Mouse (Mus musculus) forebrain, postnatal 0 days (tissue): Measurements from ENCODE around the gene Ptbp3. TPM values are rescaled to one million over a fixed set of nuclear protein-coding genes. Genes with fewer than 3 reads are reported as not detected.
A peak's percentile ranks its signal among the peaks of the same experiment; 100 is the strongest.

Experiments
- ATAC-seq: fragments of 200-750 bp; cut with Nextera tagmentation; 2 replicates; pipeline ENCODE4 v1.8.0; 2017; ENCODE audit warnings: mild to moderate bottlenecking, moderate library complexity
- DNase-seq: peaks from one replicate; pipeline ENCODE4 v3.0.0-alpha.2; 2015
- H3K27ac ChIP-seq: fragments of 300-500 bp; sonication (generic); 2 replicates; pipeline ENCODE4 v1.5.1; 2014; ENCODE audit warnings: low read depth, mild to moderate bottlenecking, antibody characterized with exemption, low read length, moderate library complexity, mixed read lengths
- H3K27me3 ChIP-seq: fragments of 300-500 bp; sonication (generic); 2 replicates; pipeline ENCODE4 v1.6.1; 2014; ENCODE audit warnings: mild to moderate bottlenecking, low read length, mixed read lengths; ENCODE audit not compliant: insufficient read depth
- H3K36me3 ChIP-seq: fragments of 300-500 bp; sonication (generic); 2 replicates; pipeline ENCODE4 v1.6.1; 2014; ENCODE audit warnings: mild to moderate bottlenecking, moderate library complexity; ENCODE audit not compliant: insufficient read depth
- H3K4me1 ChIP-seq: fragments of 300-500 bp; sonication (generic); 2 replicates; pipeline ENCODE4 v1.6.1; 2014; ENCODE audit warnings: antibody characterized with exemption; ENCODE audit not compliant: insufficient read depth
- H3K4me2 ChIP-seq: fragments of 300-500 bp; sonication (generic); 2 replicates; pipeline ENCODE4 v1.6.1; 2014; ENCODE audit warnings: low read depth, mild to moderate bottlenecking, moderate library complexity
- H3K4me3 ChIP-seq: fragments of 300-500 bp; sonication (generic); 2 replicates; pipeline ENCODE4 v1.5.1; 2014; ENCODE audit warnings: low read depth, low read length, mixed read lengths
- H3K9ac ChIP-seq: fragments of 300-500 bp; sonication (generic); 2 replicates; pipeline ENCODE4 v1.6.1; 2014; ENCODE audit warnings: mild to moderate bottlenecking
- H3K9me3 ChIP-seq: fragments of 300-500 bp; sonication (generic); 2 replicates; pipeline ENCODE4 v1.6.1; 2016; ENCODE audit warnings: low read length
- CTCF ChIP-seq: sonication (generic); IDR thresholded peaks from 2 replicates; pipeline ENCODE4 v1.5.1; 2016; ENCODE audit warnings: antibody characterized with exemption, control low read depth, low read depth
- WGBS: fragments of 180-500 bp; shearing (Covaris S2); extraction: QIAGEN DNeasy Blood & Tissue Kit; methylation state at CpG from one replicate; pipeline ENCODE4 v1.1.7; 2014; 5-methylcytosine and 5-hydroxymethylcytosine counted together
- polyA plus RNA-seq: library from polyadenylated mRNA; unstranded; fragments of >200 nt; fragmentation: Nextera tagmentation; extraction: Ambion mirVana; gene quantifications from 2 replicates; pipeline ENCODE4 v1.2.1, GENCODE M21; 2015
- total RNA-seq: library from RNA; depleted of rRNA; stranded (reverse); fragments of >200 nt; gene quantifications from 2 replicates; pipeline ENCODE4 v1.2.3, GENCODE M21; 2014

Gene Ptbp3
- total and polyA plus RNA-seq, 2 experiments from 2014 or later = 10.9 to 33.7 TPM

DNA sequence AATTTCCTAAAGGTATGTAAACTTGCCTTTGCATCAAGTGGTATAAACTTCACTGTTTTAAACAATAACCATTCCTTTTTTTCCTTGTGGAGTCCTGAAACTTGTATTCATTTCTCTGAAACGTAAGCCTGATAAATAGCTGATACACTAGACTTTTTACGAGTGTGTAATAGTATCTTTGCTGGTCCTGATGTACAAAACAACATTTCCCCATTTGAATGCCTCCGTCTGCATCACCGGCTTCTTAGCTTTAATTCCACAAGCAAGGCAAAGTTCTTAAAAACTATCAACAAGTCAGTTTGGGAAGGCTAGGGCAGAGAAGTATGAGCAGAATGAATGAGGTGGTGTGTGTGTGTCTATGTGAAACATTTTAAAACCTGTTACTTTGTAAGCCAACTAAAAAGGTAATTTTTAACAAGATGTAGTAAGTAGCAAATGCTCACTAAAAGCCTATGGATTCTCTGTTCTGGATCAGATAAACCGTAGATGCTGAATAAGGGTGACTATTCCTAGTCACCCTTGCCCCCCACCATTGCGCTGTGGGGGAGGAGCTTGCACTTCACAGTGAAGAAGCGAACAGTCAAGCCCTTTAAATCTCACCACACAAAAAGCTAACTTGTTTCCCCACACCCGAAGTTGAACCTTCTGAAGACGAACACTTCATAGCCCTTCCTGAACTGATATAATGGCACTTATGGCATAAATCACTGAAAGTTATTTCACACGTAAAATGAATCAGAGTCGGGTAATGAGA, 1.9 kb downstream of the Ptbp3 start:
- no peak overlapping the region for H3K27ac ChIP-seq
- ATAC-seq = no peak
- no peaks in the 10 kb centered on the region for H3K27me3 ChIP-seq
- no peak for TF ChIP-seq CTCF
- H3K4me3 ChIP-seq = peak overlapping the region; percentile 92
- peak; percentile 3 for DNase-seq
- H3K9me3 ChIP-seq = no peaks in the 10 kb centered on the region
- H3K9ac ChIP-seq = no peak overlapping the region
- 34% methylated on average over 11 of the region's 11 CpGs for WGBS
- H3K4me2 ChIP-seq = peak overlapping the region; percentile 93
- H3K4me1 ChIP-seq = no peaks in the 10 kb centered on the region; the same call in 1 of the 2 replicates
- no peaks in the 10 kb centered on the region for H3K36me3 ChIP-seq

DNA sequence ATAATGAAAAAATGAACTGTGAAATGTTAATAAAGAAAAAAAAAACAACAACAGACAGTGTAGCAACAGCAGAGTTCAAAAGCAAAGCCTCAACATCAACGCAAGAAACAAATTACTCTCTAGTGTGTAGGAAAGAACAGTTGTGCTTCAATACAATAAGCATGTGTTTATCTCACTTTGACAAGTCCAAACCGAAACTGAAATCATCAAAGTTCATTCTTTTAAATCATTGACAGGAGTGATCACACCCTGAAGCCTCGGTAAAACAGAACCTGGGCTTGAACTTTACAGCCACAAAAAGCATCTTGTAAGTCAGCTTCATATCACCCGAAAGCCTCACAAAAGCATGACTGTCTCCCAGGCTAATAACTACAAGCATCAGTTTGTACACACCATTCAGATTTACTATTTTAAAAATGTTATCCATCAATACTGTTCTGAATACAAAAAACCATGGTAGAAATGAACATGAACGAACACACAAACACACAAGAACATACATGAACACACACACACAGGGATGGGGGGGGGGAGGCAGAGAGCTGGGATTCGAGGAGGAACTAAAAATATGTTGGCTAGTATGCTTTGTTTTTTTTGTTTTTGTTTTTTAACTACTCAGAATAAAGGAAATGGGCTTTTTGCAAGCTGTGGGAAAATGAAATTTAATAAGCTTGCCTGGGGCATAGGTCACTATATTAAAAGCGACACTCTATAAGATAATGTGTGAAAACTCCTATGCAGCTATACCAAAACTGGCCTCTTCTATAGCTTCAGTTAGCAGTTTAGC, 2.7 kb downstream of the Ptbp3 start:
- no peak overlapping the region for H3K27ac ChIP-seq
- no peak for TF ChIP-seq CTCF
- H3K27me3 ChIP-seq = no peaks in the 10 kb centered on the region
- peak overlapping the region; percentile 1; the same call in 1 of the 2 replicates for H3K4me2 ChIP-seq
- no peak overlapping the region for H3K9ac ChIP-seq
- ATAC-seq (no peak), DNase-seq (no peak)
- no peak overlapping the region for H3K4me3 ChIP-seq
- H3K4me1 ChIP-seq = no peaks in the 10 kb centered on the region; the same call in 1 of the 2 replicates
- 68% methylated on average over 7 of the region's 7 CpGs for WGBS
- H3K36me3 ChIP-seq = no peaks in the 10 kb centered on the region
- no peaks in the 10 kb centered on the region for H3K9me3 ChIP-seq

DNA sequence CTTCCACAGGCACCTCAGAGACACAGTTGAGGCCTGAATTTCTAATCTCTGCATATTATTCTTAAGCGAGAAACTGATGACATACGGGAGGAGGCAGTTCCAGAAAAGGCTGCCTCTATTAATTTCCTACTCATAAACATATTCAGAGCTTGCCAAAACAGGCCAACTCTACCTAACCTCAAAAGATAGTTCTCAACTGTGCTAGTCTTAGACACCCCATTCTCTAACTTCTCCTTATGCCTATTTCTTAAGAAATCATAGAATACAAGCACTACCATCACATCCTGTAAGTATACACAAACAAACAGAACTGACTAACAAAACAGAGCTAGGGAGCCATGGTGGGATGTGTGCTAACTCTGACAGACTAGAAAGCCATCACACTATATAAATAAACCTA, 4.5 kb downstream of the Ptbp3 start:
- no peaks in the 10 kb centered on the region for H3K9me3 ChIP-seq
- WGBS = 67% methylated on average over 2 of the region's 2 CpGs
- H3K4me1 ChIP-seq = no peaks in the 10 kb centered on the region; the same call in 1 of the 2 replicates
- no peak overlapping the region for H3K4me2 ChIP-seq
- no peak overlapping the region for H3K4me3 ChIP-seq
- H3K9ac ChIP-seq = no peak overlapping the region
- H3K36me3 ChIP-seq = no peaks in the 10 kb centered on the region
- TF ChIP-seq CTCF = no peak
- ATAC-seq = no peak
- H3K27me3 ChIP-seq = no peaks in the 10 kb centered on the region
- no peak overlapping the region for H3K27ac ChIP-seq
- no peak for DNase-seq

DNA sequence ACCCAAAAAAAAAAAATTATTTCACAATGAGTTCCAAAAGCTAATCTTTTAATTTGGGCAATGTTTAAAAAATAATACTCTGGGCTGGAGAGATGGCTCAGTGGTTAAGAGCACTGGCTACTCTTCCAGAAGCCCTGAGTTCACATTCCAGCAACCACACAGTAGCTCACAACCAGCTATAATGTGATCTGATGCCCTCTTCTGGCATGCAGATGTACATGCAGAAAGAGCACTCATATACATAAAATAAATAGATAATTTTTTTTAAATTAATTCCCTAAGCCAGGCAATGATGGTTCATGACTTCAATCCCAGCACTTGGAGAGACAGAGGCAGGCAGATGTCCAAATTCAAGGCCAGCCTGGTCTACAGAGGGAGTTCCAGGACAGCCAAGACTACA, 6.2 kb downstream of the Ptbp3 start:
- Histone ChIP-seq H3K9ac (no peak overlapping the region), H3K27ac (no peak overlapping the region), H3K36me3 (no peaks in the 10 kb centered on the region), H3K9me3 (no peaks in the 10 kb centered on the region), H3K4me1 (no peaks in the 10 kb centered on the region; the same call in 1 of the 2 replicates), H3K27me3 (no peaks in the 10 kb centered on the region), H3K4me2 (no peak overlapping the region), H3K4me3 (no peak overlapping the region)
- DNase-seq = no peak
- no peak for ATAC-seq
- no peak for TF ChIP-seq CTCF

DNA sequence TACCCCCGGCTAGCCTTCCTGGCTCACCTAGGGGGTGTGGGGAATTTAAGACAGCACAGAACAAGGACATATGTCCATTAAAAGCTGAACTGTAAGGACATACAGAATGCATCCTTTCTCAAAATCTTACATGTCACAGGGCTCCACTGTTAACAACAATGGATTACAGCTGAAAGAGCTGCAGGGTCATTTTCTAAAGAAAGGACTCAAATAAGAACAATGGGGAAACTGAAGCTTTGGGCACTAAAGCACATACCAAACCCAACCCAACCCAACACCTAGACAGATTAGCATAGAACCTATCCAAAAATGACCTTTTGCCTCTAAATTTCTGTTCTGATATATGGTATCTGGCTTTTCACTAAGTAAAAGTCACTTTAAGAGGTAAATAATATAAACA, 12.9 kb downstream of the Ptbp3 start:
- Histone ChIP-seq H3K4me2 (no peak overlapping the region), H3K27ac (no peak overlapping the region), H3K4me3 (no peak overlapping the region), H3K9me3 (no peaks in the 10 kb centered on the region), H3K9ac (no peak overlapping the region), H3K4me1 (no peaks in the 10 kb centered on the region), H3K36me3 (no peaks in the 10 kb centered on the region), H3K27me3 (no peaks in the 10 kb centered on the region)
- TF ChIP-seq CTCF = no peak
- WGBS = 91% methylated on average over 1 of the region's 1 CpGs
- DNase-seq = no peak
- no peak for ATAC-seq

DNA sequence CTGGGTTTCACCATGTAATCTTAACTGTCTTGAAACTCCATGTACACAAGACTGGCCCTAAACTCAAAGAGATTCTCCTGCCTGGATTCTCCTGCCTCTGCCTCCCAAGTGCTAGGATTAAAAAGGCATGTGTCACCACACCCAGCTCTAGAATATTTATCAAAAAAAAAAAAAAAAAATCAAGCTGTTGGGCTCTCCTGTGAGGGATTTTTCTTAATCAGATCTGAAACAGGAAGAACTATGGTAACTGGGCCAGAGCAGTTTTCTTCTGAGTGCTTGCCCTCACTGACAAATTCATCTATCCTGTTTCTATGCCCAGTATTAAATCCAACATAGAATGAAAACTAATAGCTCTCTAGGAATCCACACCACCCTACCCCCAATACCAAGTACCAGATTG, 13.5 kb downstream of the Ptbp3 start:
- Histone ChIP-seq H3K9ac (no peak overlapping the region), H3K4me2 (no peak overlapping the region), H3K4me3 (no peak overlapping the region), H3K9me3 (no peaks in the 10 kb centered on the region), H3K36me3 (no peaks in the 10 kb centered on the region), H3K4me1 (no peaks in the 10 kb centered on the region), H3K27me3 (no peaks in the 10 kb centered on the region), H3K27ac (no peak overlapping the region)
- TF ChIP-seq CTCF = no peak
- ATAC-seq = no peak
- DNase-seq = no peak

DNA sequence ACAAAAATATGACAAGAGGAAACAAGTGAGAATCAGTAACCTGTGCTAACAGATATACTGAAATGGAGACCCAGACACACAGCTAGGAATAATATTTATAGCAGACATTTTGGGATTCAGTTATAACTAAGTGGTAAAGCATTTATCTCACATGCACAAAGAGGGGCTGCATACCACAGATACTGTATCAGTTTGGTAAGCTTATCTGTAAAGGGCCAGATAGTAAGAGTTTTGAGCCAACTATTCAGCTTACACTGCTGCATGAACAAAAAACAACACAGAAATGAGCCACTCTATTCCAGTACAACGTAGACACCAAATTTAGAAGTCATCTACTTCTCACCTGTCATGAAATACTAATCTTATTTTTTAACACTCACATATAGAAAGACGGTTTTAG, 15.9 kb downstream of the Ptbp3 start:
- no peak for TF ChIP-seq CTCF
- Histone ChIP-seq H3K27ac (no peak overlapping the region), H3K4me3 (no peak overlapping the region), H3K9me3 (no peaks in the 10 kb centered on the region), H3K4me1 (no peaks in the 10 kb centered on the region), H3K36me3 (no peaks in the 10 kb centered on the region), H3K27me3 (no peaks in the 10 kb centered on the region), H3K9ac (no peak overlapping the region), H3K4me2 (no peak overlapping the region)
- DNase-seq (no peak), ATAC-seq (no peak)
- 92% methylated on average over 2 of the region's 2 CpGs for WGBS
